Mouse (Mus musculus) stomach, postnatal 0 days (tissue): ENCODE measurements around the gene Elovl6.

ENCODE experiments used
- CTCF ChIP-seq: IDR thresholded peaks from 2 replicates; pipeline ENCODE4 v1.5.1; 2016; ENCODE audit warnings: antibody characterized with exemption, low read depth, mild to moderate bottlenecking, moderate library complexity
- EP300 ChIP-seq: optimal IDR thresholded peaks from 2 replicates; pipeline ENCODE3; 2016; ENCODE audit warnings: antibody characterized with exemption

GRCm38 (mm10) chr3:129520499-129520898 is 11.7 kb upstream of the Elovl6 start:
- TF ChIP-seq CTCF: peak; percentile 58
- no peak for TF ChIP-seq EP300
